Mouse (Mus musculus): ENCODE measurements around the gene Gprasp2. TPM values are rescaled to one million over a fixed set of nuclear protein-coding genes. Genes with fewer than 3 reads are reported as not detected.
"Not testable (repeated sequence)": the region's sequence is repeated elsewhere in the genome, so short reads cannot be mapped to it uniquely, and the experiment has no call there.

Gprasp2 gene
- total RNA-seq (2015), result not detected in 2 replicates
- total RNA-seq (2017), result 0.07 TPM in 1 of 2 replicates, not detected in the other

- ATAC-seq (ENCODE audit: poor library complexity, severe bottlenecking), result peak; percentile 47
These were observed at the start of gene Gprasp2 for GRCm38 (mm10) chrX:135838521-135839360. TSS of gene Gprasp2 (plus strand) at chrX:135839034.

DNA sequence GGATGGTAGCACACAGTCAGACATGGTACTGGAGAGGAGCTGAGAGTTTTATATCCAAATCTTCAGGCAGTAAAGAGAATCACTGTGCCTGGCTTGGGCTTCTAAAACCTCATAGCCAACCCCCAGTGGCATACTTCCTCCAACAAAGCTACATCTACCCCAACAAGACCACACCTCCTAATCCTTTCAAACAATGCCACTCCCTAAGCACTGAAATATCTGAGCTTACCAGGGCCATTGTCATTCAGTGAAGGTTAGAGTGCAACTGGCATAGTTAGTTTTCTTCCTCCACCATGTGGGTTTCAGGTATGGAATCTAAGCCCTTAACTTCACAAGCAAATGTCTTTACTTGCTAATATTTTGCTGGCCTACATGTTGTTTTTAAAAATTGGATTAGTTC lies 47.3 kb upstream of the Gprasp2 start:
- no peak for ATAC-seq (ENCODE audit: poor library complexity, severe bottlenecking)

GRCm38 (mm10) chrX:135792326-135792725 lies 46.5 kb upstream of the Gprasp2 start:
- no peak for ATAC-seq (ENCODE audit: poor library complexity, severe bottlenecking)

DNA sequence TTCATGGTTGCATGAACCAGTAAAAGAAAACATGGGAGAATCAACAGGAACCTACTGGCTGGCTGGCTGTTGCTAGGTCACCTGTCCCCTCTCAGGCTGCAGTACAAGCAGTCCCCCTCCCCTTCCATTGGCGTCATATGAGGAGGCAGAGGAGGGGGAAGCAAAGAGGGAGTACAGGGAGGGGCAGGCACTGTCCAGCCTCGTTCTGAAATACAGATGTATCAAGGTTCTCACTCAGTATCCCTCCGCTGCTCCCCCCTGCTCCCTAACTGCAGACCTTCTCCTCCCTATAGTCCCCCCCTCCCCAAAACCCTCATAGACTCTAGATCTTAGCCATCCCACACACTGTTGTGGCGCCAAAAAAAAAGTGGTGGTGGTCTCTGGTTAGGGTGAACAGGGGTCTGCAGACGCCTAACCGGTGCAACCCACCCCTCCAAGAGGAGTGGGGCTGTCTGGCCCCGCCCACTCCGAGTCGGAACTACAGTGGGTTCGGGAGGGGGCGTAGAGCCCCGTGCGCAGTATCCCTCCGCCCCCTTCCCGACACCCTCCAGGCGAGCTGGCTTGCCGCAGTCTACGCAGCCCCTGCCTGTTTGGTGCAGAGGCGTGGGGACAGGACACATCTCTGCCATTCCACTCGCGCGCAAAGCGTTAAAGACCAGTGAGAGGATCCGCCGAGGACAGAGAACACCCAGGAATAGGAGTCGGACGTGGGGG lies 43.1 kb upstream of the Gprasp2 start:
- ATAC-seq (ENCODE audit: poor library complexity, severe bottlenecking), result peak; percentile 43

GRCm38 (mm10) chrX:135796305-135797211 lies 42.3 kb upstream of the Gprasp2 start:
- peak; percentile 47 for ATAC-seq (ENCODE audit: poor library complexity, severe bottlenecking)

GRCm38 (mm10) chrX:135797212-135797644 lies 41.6 kb upstream of the Gprasp2 start, which contains the start of gene Bhlhb9:
TSS of gene Bhlhb9 (plus strand) at chrX:135797594.
- ATAC-seq (ENCODE audit: poor library complexity, severe bottlenecking), result peak; percentile 90

DNA sequence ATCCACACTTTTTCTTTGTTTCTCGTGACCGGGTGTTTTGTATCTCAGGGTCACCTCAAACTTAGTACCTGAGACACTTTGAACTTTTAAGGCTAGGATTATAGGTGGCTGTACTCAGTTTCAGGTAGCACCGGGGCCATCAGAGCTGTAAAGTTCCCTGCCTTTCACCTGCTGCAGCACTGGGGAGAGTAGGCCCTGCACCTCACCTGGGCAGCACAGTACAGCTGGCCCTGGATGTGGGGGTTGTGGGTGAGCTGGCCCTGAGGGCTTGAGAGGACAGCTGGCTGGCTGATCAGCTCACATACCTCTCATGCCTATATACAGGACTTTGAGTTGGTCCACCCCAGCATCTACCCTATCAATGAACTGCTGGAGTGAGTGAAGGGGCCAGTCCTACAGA lies 34.7 kb upstream of the Gprasp2 start:
- no peak for ATAC-seq (ENCODE audit: poor library complexity, severe bottlenecking)

GRCm38 (mm10) chrX:135805780-135806179 lies 33.1 kb upstream of the Gprasp2 start:
- ATAC-seq (ENCODE audit: poor library complexity, severe bottlenecking), result peak; percentile 56; the same call in 1 of the 2 replicates

DNA sequence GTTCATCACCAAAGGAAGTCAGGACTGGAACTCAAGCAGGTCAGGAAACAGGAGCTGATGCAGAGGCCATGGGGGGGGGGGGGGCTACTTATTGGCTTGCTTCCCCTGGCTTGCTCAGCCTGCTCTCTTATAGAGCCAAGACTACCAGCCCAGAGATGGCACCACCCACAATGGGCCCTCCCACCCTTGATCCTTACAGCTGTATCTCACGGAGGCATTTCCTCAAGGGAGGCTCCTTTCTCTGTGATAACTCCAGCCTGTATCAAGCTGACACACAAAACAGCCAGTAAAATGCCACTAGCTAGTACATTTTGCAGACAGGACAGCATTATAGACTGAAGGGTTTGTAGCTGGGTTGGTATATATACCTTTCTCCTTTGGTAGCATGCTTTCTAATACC lies 2.9 kb upstream of the Gprasp2 start:
- ATAC-seq (ENCODE audit: poor library complexity, severe bottlenecking), result not testable (repeated sequence)

DNA sequence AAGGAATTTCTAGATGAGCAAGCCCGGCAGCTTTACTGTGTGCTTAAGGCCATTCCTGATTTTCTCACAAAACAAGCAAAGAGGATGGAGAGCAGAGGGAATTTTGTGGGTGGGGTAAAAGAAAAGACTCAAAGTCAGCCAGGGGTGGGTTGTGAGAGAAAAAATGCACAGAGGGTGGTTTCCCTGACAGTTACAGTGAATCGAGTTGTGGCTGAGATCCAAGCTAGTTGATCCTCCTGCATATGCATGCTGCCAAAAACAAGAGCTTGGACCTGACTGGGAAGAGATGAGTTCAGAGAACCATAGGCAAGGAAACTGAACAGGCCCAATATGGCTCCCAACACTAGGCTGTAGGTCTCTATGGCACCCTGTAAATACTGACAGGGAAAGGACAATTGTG lies 938 bp upstream of the Gprasp2 start:
- ATAC-seq (ENCODE audit: poor library complexity, severe bottlenecking), result no peak

- peak; percentile 79 for ATAC-seq (ENCODE audit: poor library complexity, severe bottlenecking)
These were observed 860 bp downstream of the Gprasp2 start for GRCm38 (mm10) chrX:135839397-135840391.

GRCm38 (mm10) chrX:135866806-135867205 lies 28.0 kb downstream of the Gprasp2 start:
- not testable (repeated sequence) for ATAC-seq (ENCODE audit: poor library complexity, severe bottlenecking)

- ATAC-seq (ENCODE audit: poor library complexity, severe bottlenecking), result no peak
These were observed 37.8 kb downstream of the Gprasp2 start for GRCm38 (mm10) chrX:135876679-135877078.

- ATAC-seq (ENCODE audit: poor library complexity, severe bottlenecking), result no peak
These were observed 40.8 kb downstream of the Gprasp2 start for GRCm38 (mm10) chrX:135879626-135880025.

DNA sequence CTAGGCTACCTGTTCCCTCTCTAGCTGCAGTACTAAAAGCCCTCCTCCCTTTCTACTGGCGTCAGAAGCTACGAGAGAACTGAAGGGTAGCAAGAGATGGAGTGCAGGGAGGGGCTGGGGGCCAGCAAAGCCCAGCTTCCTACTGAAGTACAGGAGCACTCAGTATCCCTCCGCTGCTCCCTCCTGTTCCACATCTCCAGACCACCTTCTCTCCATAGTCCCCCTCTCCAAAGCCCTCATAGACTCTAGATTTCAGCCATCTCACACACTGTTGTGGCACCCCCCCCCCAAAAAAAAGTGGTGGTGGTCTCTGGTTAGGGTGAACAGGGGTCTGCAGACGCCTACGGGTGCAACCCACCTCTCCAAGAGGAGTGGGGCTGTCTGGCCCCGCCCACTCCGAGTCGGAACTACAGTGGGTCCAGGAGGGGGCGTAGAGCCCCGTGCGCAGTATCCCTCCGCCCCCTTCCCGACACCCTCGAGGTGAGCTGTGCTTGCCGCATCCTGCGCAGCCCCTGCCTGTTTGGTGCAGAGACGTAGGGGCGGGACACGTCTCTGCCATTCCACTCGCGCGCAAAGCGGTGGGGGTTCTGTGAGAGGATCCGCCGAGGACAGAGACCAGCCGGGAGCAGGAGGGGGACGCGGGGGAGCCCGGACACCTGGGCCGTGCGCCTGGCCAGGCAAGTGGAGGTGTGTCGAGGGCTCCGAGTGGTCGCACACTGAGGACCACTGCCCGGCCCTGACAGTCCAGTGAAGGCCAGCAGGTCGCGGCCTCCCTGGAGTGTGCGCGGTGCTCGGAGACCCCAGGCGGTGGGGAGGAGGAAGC lies 46.8 kb downstream of the Gprasp2 start:
- ATAC-seq (ENCODE audit: poor library complexity, severe bottlenecking), result peak; percentile 89

DNA sequence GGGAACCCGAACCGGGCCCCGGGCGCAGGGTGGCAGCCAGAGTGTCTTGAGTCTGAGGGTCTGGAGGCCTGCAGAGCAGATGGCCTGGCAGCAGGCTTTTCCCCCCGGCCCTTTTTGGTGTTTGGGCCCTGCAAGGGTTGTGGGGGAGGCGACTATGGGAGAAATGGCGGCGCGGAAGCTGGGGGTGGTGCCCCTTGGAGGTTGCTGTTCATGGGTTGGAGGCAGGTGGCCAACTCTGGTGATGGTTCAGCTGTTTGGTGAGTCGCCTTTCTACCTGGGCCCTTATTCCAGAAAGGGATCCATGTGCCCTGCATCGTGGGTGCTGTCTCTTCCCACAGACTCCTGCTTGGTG lies 47.4 kb downstream of the Gprasp2 start:
- ATAC-seq (ENCODE audit: poor library complexity, severe bottlenecking), result peak; percentile 54

Measured in megakaryocyte, adult 5-6 weeks (primary cell).